Mouse (Mus musculus): ENCODE data around the gene Apol10b. TPM values are rescaled to one million over a fixed set of nuclear protein-coding genes. Genes with fewer than 3 reads are reported as not detected.

Apol10b gene
- 0.08 and 0.09 TPM in 2 replicates for polyA plus RNA-seq (2015; fragmentation: Nextera tagmentation; extraction: Ambion mirVana)

DNA sequence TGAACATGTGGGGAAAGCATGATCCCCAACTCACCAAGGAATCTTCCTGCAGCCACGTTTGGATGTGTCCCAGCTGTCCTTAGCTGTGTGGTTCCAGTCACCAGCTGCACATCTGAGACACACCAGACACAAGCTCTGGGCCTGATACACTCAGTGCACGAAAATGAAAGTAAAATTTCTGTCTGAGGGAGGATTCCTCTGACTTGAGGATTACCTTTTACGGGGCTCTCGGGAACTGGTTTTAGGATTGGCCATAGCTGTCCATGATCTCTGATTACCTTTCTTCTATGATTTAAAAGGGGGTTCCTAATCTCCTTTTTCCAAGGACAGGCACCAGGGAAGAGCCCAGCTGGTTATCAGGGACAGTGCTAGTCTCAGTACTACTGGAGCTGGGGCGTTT, at the start of gene Apol10b:
Gene Apol10b, minus strand, starts transcription at position 165 of the 400 bp plus-strand sequence.

DNA sequence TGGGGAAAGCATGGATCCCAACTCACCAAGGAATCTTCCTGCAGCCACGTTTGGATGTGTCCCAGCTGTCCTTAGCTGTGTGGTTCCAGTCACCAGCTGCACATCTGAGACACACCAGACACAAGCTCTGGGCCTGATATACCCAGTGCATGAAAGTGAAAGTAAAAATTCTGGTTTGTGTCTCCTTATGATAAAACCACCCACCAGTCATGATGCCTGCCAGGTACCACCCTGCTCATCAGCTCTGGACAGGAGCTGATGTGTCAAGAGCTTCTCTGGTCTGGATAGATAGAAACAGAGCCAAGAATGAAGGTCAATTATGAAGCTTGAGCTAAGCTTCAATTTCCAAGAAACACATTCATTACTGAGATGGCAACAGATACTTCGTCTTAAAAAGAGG, 47.3 kb upstream of the Apol10b start, which contains the start of gene Apol11b:
Gene Apol11b, minus strand, starts transcription at position 111 of the 400 bp plus-strand sequence.

DNA sequence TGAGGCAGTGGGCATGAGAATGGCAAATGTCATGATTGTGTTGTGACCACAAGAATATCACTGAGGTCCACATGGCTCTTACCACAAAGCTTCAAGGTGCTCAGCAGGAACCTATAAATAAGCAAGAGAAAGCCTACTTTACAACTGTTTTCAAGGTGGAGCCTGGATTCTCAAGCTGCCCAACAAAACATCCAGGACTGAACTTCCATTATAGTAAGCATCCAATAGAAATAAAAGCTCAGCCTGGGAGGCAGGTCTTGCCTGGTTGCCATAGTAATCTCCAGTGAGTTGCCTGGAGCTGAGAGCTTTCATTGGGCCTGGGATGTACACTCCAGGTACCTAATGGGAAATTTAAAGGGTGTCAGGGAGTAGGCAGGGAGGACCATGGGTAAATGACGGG, 3.0 kb upstream of the Apol10b start, which contains the start of gene Gm36245:
Gene Gm36245, plus strand, starts transcription at position 301 of the 400 bp plus-strand sequence.

DNA sequence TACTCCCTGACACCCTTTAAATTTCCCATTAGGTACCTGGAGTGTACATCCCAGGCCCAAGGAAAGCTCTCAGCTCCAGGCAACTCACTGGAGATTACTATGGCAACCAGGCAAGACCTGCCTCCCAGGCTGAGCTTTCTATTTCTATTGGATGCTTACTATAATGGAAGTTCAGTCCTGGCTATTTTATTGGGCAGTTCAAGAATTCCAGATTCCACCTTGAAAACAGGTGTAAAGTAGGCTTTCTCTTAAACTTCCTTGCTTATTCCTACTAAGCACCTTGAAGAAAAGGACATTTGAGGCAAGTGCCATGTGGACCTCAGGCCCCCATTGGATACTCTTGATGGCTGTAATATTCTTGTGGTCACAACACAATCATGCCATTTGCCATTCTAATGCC, 34.1 kb downstream of the Apol10b start, which contains the start of gene 1700025B11Rik:
Gene 1700025B11Rik, minus strand, starts transcription at position 101 of the 400 bp plus-strand sequence.

Other genes starting within 250 kb of the Apol10b start
- not detected in 2 replicates for gene Apol7a, start 197.0 kb downstream of the Apol10b start, polyA plus RNA-seq (2015; fragmentation: Nextera tagmentation; extraction: Ambion mirVana)
- gene Apol9a, start 185.0 kb downstream of the Apol10b start, polyA plus RNA-seq (2015; fragmentation: Nextera tagmentation; extraction: Ambion mirVana), result 0.65 and 2.1 TPM in 2 replicates
- gene Apol7b, start 148.6 kb downstream of the Apol10b start, polyA plus RNA-seq (2015; fragmentation: Nextera tagmentation; extraction: Ambion mirVana), result not detected in 2 replicates
- gene Apol10a, start 119.1 kb downstream of the Apol10b start, polyA plus RNA-seq (2015; fragmentation: Nextera tagmentation; extraction: Ambion mirVana), result not detected in 2 replicates
- gene Apol11a, start 87.9 kb downstream of the Apol10b start, polyA plus RNA-seq (2015; fragmentation: Nextera tagmentation; extraction: Ambion mirVana), result not detected in 2 replicates
- not detected in 2 replicates for gene Apol7c, start 62.8 kb downstream of the Apol10b start, polyA plus RNA-seq (2015; fragmentation: Nextera tagmentation; extraction: Ambion mirVana)
- gene 1700025B11Rik, start 34.2 kb downstream of the Apol10b start, polyA plus RNA-seq (2015; fragmentation: Nextera tagmentation; extraction: Ambion mirVana), result not detected in 2 replicates
- gene Gm36245, start 3.1 kb upstream of the Apol10b start, polyA plus RNA-seq (2015; fragmentation: Nextera tagmentation; extraction: Ambion mirVana), result not detected in 2 replicates
- gene Apol11b, start 47.2 kb upstream of the Apol10b start, polyA plus RNA-seq (2015; fragmentation: Nextera tagmentation; extraction: Ambion mirVana), result not detected in 2 replicates
- gene Apol7e, start 102.7 kb upstream of the Apol10b start, polyA plus RNA-seq (2015; fragmentation: Nextera tagmentation; extraction: Ambion mirVana), result not detected in 2 replicates
- 0.81 TPM in 1 of 2 replicates, not detected in the other for gene Apol9b, start 132.9 kb upstream of the Apol10b start, polyA plus RNA-seq (2015; fragmentation: Nextera tagmentation; extraction: Ambion mirVana)
- 0.23 and 0.38 TPM in 2 replicates for gene Apol8, start 160.9 kb upstream of the Apol10b start, polyA plus RNA-seq (2015; fragmentation: Nextera tagmentation; extraction: Ambion mirVana)
- gene Myh9, start 246.1 kb upstream of the Apol10b start, polyA plus RNA-seq (2015; fragmentation: Nextera tagmentation; extraction: Ambion mirVana), result 7.9 and 8.1 TPM in 2 replicates

Data from neural tube, postnatal 0 days (tissue).